Mouse (Mus musculus): ENCODE measurements around the gene Rpl39.
"Not testable (repeated sequence)": the region's sequence is repeated elsewhere in the genome, so short reads cannot be mapped to it uniquely, and the experiment has no call there.

Rpl39 gene

DNA sequence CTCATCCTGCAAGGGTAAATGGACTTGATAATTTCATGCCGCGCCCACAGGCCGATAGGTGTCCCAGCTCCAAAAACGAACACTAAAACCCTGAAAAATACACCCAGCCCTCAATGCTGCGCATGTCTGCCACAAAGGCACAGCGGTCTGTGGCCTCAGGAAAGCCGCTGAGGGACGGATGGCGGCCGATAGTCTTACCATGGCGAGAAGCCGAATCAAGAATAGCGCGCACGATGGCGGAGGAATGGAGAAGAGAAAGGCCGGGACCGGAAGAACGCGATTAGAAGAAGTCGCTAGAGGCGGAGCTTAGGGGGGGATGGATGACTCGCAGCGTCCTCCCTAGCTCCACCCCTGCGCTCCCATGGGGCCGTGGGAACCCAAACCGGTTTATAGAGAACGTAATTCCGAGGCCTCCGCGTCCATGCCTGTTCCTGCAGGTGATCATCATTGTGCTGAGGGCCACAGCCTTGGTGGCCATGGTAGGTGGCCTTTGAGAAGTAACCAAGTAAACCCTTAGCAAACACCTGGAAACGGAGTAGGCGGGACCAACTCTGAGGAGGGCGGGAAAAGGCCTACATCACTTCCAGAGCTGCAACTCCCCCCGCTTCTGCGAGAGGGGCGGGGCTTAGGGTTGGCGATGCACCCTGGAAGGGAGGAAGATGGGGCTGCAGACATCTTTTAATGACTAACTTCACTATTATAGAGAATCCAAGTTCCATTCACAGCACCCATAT, at the start of gene Rpl39:
TSS of gene Rpl39 (minus strand) at position 476 of the 734 bp plus-strand sequence.
- in situ Hi-C loops (cut with MboI; ENCODE audit: unreplicated experiment in 2 of 2): no loop called here

- in situ Hi-C loops (cut with MboI; ENCODE audit: unreplicated experiment in 2 of 2): no loop called here
These were observed 41.6 kb upstream of the Rpl39 start, which contains the start of gene Nkap for GRCm38 (mm10) chrX:37126671-37127358. TSS of gene Nkap (plus strand) at chrX:37126795.

DNA sequence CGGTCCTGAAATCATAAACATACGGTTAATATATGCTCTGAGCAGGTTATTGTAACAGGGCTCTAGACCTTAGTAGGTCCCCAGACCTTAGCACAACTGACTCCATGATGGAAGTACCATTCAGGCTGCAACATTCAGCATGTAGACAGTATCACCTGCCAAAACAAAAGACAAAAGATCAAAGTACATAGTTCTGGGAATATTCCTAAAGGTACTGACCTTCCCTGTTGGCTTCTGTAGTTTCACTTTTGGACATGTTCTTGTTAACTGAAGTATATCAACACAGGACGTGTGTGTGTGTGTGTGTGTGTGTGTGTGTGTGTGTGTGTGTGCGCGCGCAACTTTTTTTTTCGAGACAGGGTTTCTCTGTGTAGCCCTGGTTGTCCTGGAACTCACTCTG, 40.3 kb upstream of the Rpl39 start:
- in situ Hi-C loops (cut with MboI; ENCODE audit: unreplicated experiment in 2 of 2): no loop called here

DNA sequence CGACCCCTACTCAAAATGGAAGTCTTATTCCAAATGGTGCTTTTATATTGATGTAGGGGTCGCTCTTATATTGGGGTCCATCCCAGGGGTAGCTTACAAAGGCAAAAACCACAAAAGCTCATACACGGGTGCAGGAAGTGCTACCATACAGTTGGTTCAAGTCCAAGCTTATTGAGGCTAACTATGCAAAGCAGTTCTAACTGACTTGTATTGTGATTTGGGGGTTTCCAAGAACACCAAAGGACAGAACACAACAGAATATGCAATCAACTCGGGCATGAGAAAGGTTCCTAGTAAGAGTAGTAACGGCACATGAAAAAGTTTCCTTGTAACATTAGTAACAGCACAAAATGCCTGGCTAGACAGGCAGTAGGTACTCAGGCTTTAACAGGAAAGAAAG, 35.0 kb upstream of the Rpl39 start:
- in situ Hi-C loops (cut with MboI; ENCODE audit: unreplicated experiment in 2 of 2): no loop called here

- in situ Hi-C loops (cut with MboI; ENCODE audit: unreplicated experiment in 2 of 2): no loop called here
These were observed 34.4 kb upstream of the Rpl39 start for GRCm38 (mm10) chrX:37119585-37119984.

DNA sequence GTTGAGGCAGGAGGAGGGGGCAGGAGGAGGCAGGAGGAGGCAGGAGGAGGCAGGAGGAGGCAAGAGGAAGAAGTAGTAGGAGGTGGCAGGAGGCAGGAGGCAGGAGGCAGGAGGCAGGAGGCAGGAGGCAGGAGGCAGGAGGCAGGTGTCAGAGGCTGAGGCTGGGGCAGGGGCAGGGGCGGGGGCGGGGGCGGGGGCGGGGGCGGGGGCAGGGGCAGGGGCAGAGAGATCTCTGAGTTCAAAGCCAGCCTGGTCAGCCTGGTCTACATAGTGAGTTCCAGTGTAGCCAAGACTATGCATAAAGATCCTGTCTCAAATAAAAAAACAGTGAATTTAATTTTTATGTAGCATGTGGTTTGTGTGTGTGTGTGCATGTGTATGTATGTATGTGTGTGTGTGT, 31.9 kb upstream of the Rpl39 start:
- in situ Hi-C loops (cut with MboI; ENCODE audit: unreplicated experiment in 2 of 2): no loop called here

DNA sequence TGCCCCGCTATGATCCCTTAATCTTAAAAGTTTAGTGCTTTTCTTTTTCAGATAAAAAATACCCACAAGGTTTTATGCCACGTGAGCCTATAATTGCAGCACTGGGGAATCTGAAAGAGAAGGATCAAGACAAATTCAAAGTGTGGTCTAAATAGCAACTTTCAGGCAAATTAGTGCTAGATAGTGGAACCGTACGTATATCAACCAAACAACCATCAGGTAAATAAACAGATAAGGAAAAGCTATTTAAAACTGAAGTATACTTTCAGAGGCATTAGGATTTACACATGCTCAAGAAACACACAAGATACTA, 25.6 kb upstream of the Rpl39 start:
- in situ Hi-C loops (cut with MboI; ENCODE audit: unreplicated experiment in 2 of 2): no loop called here

GRCm38 (mm10) chrX:37110193-37110880, 25.1 kb upstream of the Rpl39 start, which contains the start of gene Upf3b:
TSS of gene Upf3b (minus strand) at chrX:37110322.
- in situ Hi-C loops (cut with MboI; ENCODE audit: unreplicated experiment in 2 of 2): no loop called here

GRCm38 (mm10) chrX:37109526-37110192, 24.5 kb upstream of the Rpl39 start:
- in situ Hi-C loops (cut with MboI; ENCODE audit: unreplicated experiment in 2 of 2): no loop called here

- in situ Hi-C loops (cut with MboI; ENCODE audit: unreplicated experiment in 2 of 2): no loop called here
These were observed 18.6 kb upstream of the Rpl39 start for GRCm38 (mm10) chrX:37103826-37104225.

DNA sequence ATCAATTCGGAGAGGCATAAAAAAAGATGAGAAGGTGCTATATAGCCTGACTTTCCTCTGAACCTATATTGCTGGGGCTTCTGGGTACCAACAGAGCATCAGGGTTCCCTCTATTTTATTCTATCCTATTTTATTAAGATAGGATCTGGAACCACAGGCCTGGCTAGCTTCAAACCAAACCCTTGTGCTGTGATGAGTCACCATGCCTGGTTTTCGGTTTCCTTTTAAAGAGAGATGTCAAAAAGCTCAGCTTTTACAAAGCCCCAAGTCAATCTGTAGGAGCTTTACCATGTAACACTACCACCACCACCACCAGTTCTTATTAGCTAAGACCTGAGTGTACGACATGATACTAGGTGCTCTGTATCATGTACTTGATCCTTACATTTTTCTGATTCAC, 13.5 kb upstream of the Rpl39 start:
- in situ Hi-C loops (cut with MboI; ENCODE audit: unreplicated experiment in 2 of 2): loop anchor here in 1 of 2 experiments (10.0 kb wide), 1 partner anchor 56 kb away; no protein-coding TSS in a partner anchor

GRCm38 (mm10) chrX:37095106-37095768, 10.0 kb upstream of the Rpl39 start:
- in situ Hi-C loops (cut with MboI; ENCODE audit: unreplicated experiment in 2 of 2): loop anchor here in 1 of 2 experiments (10.0 kb wide), 1 partner anchor 60 kb away; no protein-coding TSS in a partner anchor

GRCm38 (mm10) chrX:37091457-37091856, 6.3 kb upstream of the Rpl39 start:
- in situ Hi-C loops (cut with MboI; ENCODE audit: unreplicated experiment in 2 of 2): loop anchor here in 1 of 2 experiments (10.0 kb wide), 1 partner anchor 63 kb away; no protein-coding TSS in a partner anchor

- in situ Hi-C loops (cut with MboI; ENCODE audit: unreplicated experiment in 2 of 2): no loop called here
These were observed 3.6 kb upstream of the Rpl39 start for GRCm38 (mm10) chrX:37088778-37089177.

DNA sequence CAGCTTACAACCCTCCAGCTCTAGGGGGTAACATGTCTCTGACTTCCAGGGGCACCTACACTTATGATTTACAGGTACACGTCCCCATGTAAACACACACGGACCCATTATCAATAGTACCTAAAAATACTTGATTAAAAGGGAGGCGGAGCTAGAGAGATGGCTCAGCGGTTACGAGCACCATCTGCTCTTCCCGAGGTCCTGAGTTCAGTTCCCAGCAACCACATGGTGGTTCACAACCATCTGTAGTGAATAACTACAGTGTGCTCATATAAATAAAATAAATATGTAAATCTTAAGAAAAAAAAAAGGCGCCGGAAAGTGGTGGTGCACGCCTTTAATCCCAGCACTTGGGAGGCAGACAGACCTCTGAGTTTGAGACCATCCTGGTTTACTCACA, 463 bp upstream of the Rpl39 start:
- in situ Hi-C loops (cut with MboI; ENCODE audit: unreplicated experiment in 2 of 2): no loop called here

DNA sequence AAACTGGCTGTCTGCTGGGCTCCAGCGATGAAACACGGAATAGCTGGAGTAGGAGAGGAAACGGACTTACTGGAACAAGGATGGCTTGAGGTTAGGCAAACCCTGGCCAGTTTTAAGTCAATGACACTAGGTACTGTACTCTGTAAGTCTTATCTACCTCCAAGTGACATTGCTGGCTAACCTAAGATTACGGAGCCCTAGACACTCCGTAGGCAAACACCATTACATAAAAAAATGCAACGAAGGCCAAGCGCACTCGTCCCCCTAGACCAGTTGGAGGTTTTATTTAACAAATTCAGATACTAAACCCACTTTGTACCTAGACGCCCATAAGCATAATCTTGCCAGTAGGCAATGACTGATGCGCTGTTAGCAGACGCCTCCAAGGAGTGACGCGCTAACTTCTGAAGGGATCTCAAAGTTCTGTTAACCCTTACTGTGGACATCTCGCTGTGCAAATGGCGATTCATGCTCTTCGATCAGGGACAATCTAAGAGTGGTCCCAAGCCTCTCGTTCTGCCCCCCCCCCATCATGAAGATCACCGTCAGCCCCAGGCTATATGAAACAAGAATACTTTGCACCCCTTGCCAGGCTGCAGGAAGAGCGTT, 780 bp downstream of the Rpl39 start:
- in situ Hi-C loops (cut with MboI; ENCODE audit: unreplicated experiment in 2 of 2): no loop called here

DNA sequence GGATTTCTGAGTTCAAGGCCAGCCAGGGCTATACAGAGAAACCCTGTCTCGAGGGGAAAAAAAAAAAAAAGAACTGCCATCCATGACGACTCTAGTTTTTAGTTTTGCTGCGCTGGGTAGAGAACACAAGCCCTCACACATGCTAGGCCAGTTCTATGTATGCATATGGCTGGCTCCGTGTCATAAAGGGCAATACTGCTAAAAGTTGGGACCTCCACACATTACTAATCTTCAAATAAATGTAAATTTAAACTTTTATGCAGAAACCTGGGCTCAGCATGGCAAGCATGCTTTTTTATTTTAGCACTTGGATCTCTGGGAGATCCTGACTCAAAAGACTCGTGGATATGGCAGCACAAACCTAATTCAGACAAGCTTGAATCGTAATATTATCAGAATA, 4.0 kb downstream of the Rpl39 start:
- in situ Hi-C loops (cut with MboI; ENCODE audit: unreplicated experiment in 2 of 2): no loop called here

DNA sequence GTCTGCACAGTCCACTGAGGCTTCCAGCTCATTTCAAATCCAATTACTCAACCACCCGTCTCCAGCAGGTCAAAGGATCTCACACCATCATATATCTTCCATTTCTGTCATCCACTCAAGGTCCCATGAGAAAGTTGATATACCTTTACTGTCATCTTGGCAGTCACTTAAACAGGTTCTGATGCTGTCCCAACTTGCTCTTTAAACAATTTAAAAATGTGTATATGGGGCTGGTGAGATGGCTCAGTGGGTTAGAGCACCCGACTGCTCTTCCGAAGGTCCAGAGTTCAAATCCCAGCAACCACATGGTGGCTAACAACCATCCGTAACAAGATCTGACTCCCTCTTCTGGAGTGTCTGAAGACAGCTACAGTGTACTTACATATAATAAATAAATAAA, 4.9 kb downstream of the Rpl39 start:
- in situ Hi-C loops (cut with MboI; ENCODE audit: unreplicated experiment in 2 of 2): not testable (repeated sequence)

DNA sequence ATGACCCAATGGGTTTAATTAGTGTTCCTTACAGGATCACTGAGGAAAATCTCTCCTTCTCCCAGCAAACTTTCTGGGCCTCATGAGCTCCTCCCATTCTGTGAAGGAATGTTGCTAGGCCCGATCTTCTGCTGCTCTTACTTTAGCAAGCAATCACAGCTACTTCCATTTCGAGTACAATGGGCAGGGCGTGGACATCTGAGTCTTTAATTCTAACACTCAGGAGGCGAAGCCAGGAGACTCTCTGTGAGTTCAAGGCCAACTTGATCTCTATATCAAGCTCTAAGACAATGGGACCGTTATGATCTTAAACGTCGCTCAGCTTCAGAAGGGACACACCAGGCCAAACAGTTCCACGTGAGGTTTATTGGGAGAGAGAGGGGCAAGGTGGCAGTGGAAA, 8.6 kb downstream of the Rpl39 start:
- in situ Hi-C loops (cut with MboI; ENCODE audit: unreplicated experiment in 2 of 2): no loop called here
